Mouse (Mus musculus) G1E (cell line): Measurements from ENCODE around the gene Zbtb24.

Experiments used
- CTCF ChIP-seq: IDR thresholded peaks from 2 replicates; pipeline ENCODE4 v1.5.1; 2012; ENCODE audit warnings: low read depth, low read length, inconsistent platforms, mixed read lengths
- GATA1 ChIP-seq: IDR thresholded peaks from 2 replicates; pipeline ENCODE4 v1.6.1; 2012; ENCODE audit warnings: borderline replicate concordance, low read length, inconsistent platforms, mixed read lengths
- GATA2 ChIP-seq: IDR thresholded peaks from 2 replicates; pipeline ENCODE4 v1.6.1; 2012; ENCODE audit warnings: low read depth, low read length, inconsistent platforms, borderline replicate concordance
- POLR2AphosphoS5 ChIP-seq: IDR thresholded peaks from 2 replicates; pipeline ENCODE4 v1.6.1; 2012; ENCODE audit warnings: low read depth, low read length, inconsistent platforms; ENCODE audit not compliant: insufficient replicate concordance
- TAL1 ChIP-seq: conservative IDR thresholded peaks from 2 replicates; pipeline ENCODE4 v1.6.1; 2012; ENCODE audit warnings: low read depth, low read length, inconsistent platforms, mixed read lengths

- TF ChIP-seq CTCF (no peak), POLR2AphosphoS5 (no peak), GATA1 (no peak), TAL1 (no peak), GATA2 (no peak)
Observed at GRCm38 (mm10) chr10:41514301-41514700, 64.1 kb downstream of the Zbtb24 start.
